Mouse (Mus musculus): Measurements from ENCODE around the gene Adamtsl1.

DNA sequence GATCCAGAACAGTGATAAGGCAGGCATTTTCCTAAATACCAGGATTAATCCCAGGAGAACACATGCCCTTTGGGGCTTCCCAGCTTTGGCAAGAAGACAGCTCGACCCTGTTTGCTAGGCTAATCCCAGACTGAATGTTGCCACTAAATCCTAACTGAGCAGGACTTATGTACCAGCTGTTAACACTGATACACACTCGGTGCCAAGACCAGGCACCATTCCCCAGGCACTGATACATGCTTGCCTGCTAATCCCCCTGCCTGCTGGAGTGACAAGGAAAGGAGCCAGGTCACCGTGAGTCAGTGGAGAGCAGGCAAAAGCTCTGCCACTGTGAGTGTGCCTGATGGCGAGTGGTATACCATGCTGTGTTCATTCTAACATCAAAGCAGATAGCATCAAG, 505.6 kb downstream of the Adamtsl1 start:
- TF ChIP-seq MAFK (IDR thresholded peaks at IDR 0.05; ENCODE audit: insufficient read depth, low read depth, low read length) (no peak), ZNF384 (IDR thresholded peaks at IDR 0.05; ENCODE audit: low read depth, low read length) (no peak), HCFC1 (IDR thresholded peaks at IDR 0.05; ENCODE audit: borderline replicate concordance, insufficient read depth, low read length) (no peak), ZC3H11A (IDR thresholded peaks at IDR 0.05; ENCODE audit: borderline replicate concordance, low read depth, low read length) (no peak)

Data from ES-E14 (cell line).